Mouse (Mus musculus): ENCODE data around the gene Atp10b. TPM values are rescaled to one million over a fixed set of nuclear protein-coding genes. Genes with fewer than 3 reads are reported as not detected.
A peak's percentile ranks its signal among the peaks of the same experiment; 100 is the strongest.

Atp10b gene
- polyA plus RNA-seq, 1 experiment from 2014 or later, result 0.34 TPM

DNA sequence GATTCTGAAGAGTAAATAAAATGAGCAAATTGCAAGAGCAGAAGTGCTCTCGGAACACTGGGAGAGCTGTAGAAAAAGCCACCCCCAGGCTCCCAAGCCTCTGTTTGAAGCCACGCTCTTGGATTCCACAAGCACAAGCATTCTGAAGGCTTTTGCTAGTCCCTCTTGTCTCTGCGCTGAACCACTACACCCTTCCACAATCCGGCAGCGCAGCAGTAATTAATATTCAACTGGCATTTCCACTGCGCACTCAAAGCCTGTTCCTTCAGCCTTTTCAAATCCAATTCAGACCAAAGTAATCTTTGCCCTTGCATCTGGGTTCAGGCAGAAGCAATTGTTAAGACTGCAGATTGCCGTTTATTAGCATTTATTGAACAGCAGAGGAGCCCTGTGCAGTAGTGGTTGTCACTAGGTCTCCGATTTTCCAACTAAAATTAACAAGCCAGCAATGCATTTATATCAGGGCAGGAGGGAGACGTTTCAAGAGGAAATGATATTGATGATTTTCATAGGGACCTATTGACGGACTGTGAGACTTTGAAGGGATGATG lies 120.7 kb downstream of the Atp10b start:
- WGBS, result 73% methylated on average over 10 of the region's 10 CpGs
- Histone ChIP-seq H3K36me3 (no peaks in the 10 kb centered on the region), H3K9me3 (no peaks in the 10 kb centered on the region), H3K27ac (0 out of 2 replicates have a peak overlapping the region, but pooled peaks have one; percentile 69), H3K4me3 (no peak overlapping the region), H3K4me1 (replicated peaks) (0 out of 2 replicates have a peak, but pooled peaks cover 3% of the 10 kb centered on the region), H3K27me3 (ENCODE audit: insufficient read depth, poor library complexity, severe bottlenecking) (no peaks in the 10 kb centered on the region)
- DNase-seq (ENCODE audit: low spot score), result no peak

DNA sequence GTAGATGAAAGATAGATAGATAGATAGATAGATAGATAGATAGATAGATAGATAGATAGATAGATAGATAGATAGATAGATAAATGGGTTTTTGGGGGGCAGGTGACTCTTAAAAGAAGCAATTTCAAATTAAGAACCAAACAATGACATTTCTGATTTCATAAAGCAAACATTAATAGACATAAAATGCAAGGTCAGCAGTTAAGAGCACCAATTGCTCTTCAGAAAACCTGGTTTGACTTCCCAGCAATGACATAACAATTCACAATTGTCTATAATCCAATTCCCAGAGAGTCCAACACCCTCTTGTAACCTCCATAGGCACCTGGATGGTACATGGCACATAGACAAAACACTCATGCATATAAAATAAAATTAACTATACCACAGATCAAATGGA lies 124.2 kb downstream of the Atp10b start:
- DNase-seq (ENCODE audit: low spot score), result no peak

DNA sequence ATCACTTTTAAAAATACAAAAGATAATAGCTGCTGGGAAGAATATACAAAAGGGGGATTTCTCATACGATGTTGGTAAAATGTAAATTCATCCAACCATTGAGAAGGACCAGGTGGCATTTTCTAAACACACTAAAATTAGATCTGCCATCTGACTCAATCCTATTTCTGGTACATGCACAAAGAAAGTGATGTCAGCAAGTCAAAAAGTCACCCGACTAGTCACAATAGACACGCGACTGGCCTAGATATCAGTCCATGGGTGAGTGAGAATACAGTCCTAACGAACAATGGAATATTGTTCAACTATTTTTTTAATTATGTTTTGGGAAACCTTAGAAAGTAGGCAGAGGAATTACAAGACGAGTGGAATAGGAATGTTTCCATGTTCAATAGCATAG lies 147.9 kb downstream of the Atp10b start:
- Histone ChIP-seq H3K9me3 (no peaks in the 10 kb centered on the region), H3K27me3 (ENCODE audit: insufficient read depth, poor library complexity, severe bottlenecking) (no peaks in the 10 kb centered on the region), H3K4me3 (no peak overlapping the region), H3K27ac (no peak overlapping the region), H3K4me1 (replicated peaks) (no peaks in the 10 kb centered on the region), H3K36me3 (no peaks in the 10 kb centered on the region)
- DNase-seq (ENCODE audit: low spot score), result no peak
- WGBS, result 92% methylated on average over 6 of the region's 6 CpGs

More for the DNA sequence above, 124.2 kb downstream of the Atp10b start:
- H3K9me3 ChIP-seq, result no peaks in the 10 kb centered on the region
- H3K4me1 ChIP-seq (replicated peaks), result 0 out of 2 replicates have a peak, but pooled peaks cover 3% of the 10 kb centered on the region
- H3K27ac ChIP-seq, result no peak overlapping the region
- no peaks in the 10 kb centered on the region for H3K27me3 ChIP-seq (ENCODE audit: insufficient read depth, poor library complexity, severe bottlenecking)
- no peaks in the 10 kb centered on the region for H3K36me3 ChIP-seq
- no peak overlapping the region for H3K4me3 ChIP-seq

DNA sequence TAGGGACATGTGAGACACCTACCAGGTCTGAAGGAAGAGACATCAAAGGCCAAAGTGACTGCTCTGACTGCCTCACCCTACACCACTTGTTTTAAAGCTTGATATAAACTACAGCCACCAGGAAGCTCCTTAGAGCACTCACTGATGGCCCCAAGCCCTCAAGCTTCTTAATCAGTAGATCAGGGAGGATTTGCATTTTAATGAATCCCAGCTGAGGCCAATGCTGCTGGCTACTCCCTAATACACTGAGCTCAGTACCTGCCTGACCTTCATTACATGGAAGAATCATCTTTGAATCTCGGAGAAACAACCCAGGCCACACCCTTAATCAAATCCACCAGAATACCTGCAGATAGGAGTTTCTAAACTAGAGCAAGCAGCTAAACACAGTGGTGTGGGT lies 161.3 kb downstream of the Atp10b start:
- Histone ChIP-seq H3K36me3 (no peaks in the 10 kb centered on the region), H3K4me1 (replicated peaks) (peaks cover 6% of the 10 kb centered on the region; the same call in 1 of the 2 replicates), H3K27me3 (ENCODE audit: insufficient read depth, poor library complexity, severe bottlenecking) (no peaks in the 10 kb centered on the region), H3K4me3 (no peak overlapping the region), H3K27ac (no peak overlapping the region), H3K9me3 (no peaks in the 10 kb centered on the region)
- no peak for DNase-seq (ENCODE audit: low spot score)
- WGBS, result 59% methylated on average over 1 of the region's 1 CpGs

Other genes starting within 250 kb of the Atp10b start
- 0.13 TPM in 1 of 2 replicates, not detected in the other for gene Gm9972, start 114.1 kb upstream of the Atp10b start, polyA plus RNA-seq (2016; fragmentation: Nextera tagmentation; extraction: Ambion mirVana)

Data from hindbrain, embryonic 10.5 days (tissue).